Mouse (Mus musculus) G1E (cell line): ENCODE measurements at regions not wholly inside any gene's neighbourhood (a gene's known extent, or its start where the extent isn't known, plus 50 kb on each side); places are given as distances from the start of the nearest gene placed in this dataset.

ENCODE experiments used
- CTCF ChIP-seq: IDR thresholded peaks from 2 replicates; pipeline ENCODE4 v1.5.1; 2012; ENCODE audit warnings: low read depth, low read length, inconsistent platforms, mixed read lengths
- GATA1 ChIP-seq: IDR thresholded peaks from 2 replicates; pipeline ENCODE4 v1.6.1; 2012; ENCODE audit warnings: borderline replicate concordance, low read length, inconsistent platforms, mixed read lengths
- GATA2 ChIP-seq: IDR thresholded peaks from 2 replicates; pipeline ENCODE4 v1.6.1; 2012; ENCODE audit warnings: low read depth, low read length, inconsistent platforms, borderline replicate concordance
- POLR2AphosphoS5 ChIP-seq: IDR thresholded peaks from 2 replicates; pipeline ENCODE4 v1.6.1; 2012; ENCODE audit warnings: low read depth, low read length, inconsistent platforms; ENCODE audit not compliant: insufficient replicate concordance

DNA sequence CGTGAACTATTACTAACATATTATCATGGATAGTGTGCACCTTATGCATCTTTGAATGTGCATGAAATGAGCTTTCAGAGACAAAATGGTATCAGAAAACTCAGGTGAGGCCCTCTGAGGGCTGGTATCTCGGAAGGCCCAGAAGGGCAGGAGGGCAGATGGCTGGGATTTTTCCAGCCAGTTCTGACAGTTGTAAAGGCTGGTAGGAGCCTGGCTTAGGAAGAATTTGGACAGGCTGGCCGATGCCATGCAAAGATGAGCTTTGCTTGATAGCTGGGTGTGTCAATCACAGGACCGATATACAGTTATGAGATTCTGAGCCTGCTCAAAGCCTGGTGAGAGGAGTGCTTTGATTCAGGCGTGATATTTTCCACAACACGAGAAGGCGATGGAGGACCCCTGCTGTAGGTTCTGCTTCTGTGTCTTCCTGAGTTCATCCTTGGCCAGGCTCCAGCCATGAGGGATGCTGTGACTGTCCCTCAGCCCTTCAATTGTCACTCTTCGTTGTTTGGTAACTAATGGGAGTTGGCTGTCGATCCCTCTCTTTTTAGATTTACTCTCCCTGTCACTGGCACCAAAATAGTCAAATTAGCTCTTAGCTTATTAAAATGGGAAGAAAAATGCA lies 159.0 kb upstream of the Sash1 start:
- TF ChIP-seq CTCF (no peak), GATA1 (no peak), GATA2 (no peak), POLR2AphosphoS5 (no peak)
